Mouse (Mus musculus): ENCODE results near the gene Plgrkt. TPM values are rescaled to one million over a fixed set of nuclear protein-coding genes. Genes with fewer than 3 reads are reported as not detected.
"Not testable (repeated sequence)": the region's sequence is repeated elsewhere in the genome, so short reads cannot be mapped to it uniquely, and the experiment has no call there.

Plgrkt gene
- 38.0 and 39.7 TPM in 2 replicates for polyA plus RNA-seq (2016; fragmentation: Nextera tagmentation; extraction: Ambion mirVana)

- peak; percentile 35 for DNase-seq (ENCODE audit: extremely low spot score, low spot score)
- 5% methylated on average over 26 of the region's 26 CpGs for WGBS
- Histone ChIP-seq H3K27ac (no peak within 1 kb of the TSS), H3K4me3 (peak within 1 kb of the TSS; percentile 52), H3K27me3 (ENCODE audit: poor library complexity, severe bottlenecking) (peaks cover 40% of the 10 kb centered on the region), H3K4me1 (peaks cover 16% of the 10 kb centered on the region), H3K9me3 (no peaks in the 10 kb centered on the region), H3K36me3 (replicated peaks) (no peaks in the 10 kb centered on the region)
Measured at GRCm38 (mm10) chr19:29366969-29367622, at the start of gene Plgrkt, which contains the start of gene Cd274. Gene Plgrkt, minus strand, starts transcription at chr19:29367390. Gene Cd274, plus strand, starts transcription at chr19:29367455.

GRCm38 (mm10) chr19:29416393-29416902 is 49.3 kb upstream of the Plgrkt start:
- Histone ChIP-seq H3K9me3 (no peaks in the 10 kb centered on the region), H3K4me1 (no peaks in the 10 kb centered on the region), H3K36me3 (replicated peaks) (no peaks in the 10 kb centered on the region), H3K4me3 (no peak overlapping the region), H3K27me3 (ENCODE audit: poor library complexity, severe bottlenecking) (no peaks in the 10 kb centered on the region), H3K27ac (no peak overlapping the region)
- WGBS = 86% methylated on average over 3 of the region's 3 CpGs
- no peak for DNase-seq (ENCODE audit: extremely low spot score, low spot score)

GRCm38 (mm10) chr19:29414917-29415316 is 47.7 kb upstream of the Plgrkt start:
- not testable (repeated sequence) for H3K9me3 ChIP-seq; H3K4me1 ChIP-seq; H3K27ac ChIP-seq; DNase-seq (ENCODE audit: extremely low spot score, low spot score); H3K27me3 ChIP-seq (ENCODE audit: poor library complexity, severe bottlenecking); H3K4me3 ChIP-seq; H3K36me3 ChIP-seq (replicated peaks)

GRCm38 (mm10) chr19:29414513-29414912 is 47.3 kb upstream of the Plgrkt start:
- Histone ChIP-seq H3K4me1 (no peaks in the 10 kb centered on the region), H3K27ac (no peak overlapping the region), H3K9me3 (no peaks in the 10 kb centered on the region), H3K27me3 (ENCODE audit: poor library complexity, severe bottlenecking) (no peaks in the 10 kb centered on the region), H3K4me3 (no peak overlapping the region), H3K36me3 (replicated peaks) (no peaks in the 10 kb centered on the region)
- DNase-seq (ENCODE audit: extremely low spot score, low spot score) = no peak
- WGBS = 89% methylated on average over 3 of the region's 3 CpGs

- no peaks in the 10 kb centered on the region for H3K27me3 ChIP-seq (ENCODE audit: poor library complexity, severe bottlenecking)
- no peaks in the 10 kb centered on the region for H3K9me3 ChIP-seq
- H3K4me1 ChIP-seq = peaks cover 4% of the 10 kb centered on the region
- H3K4me3 ChIP-seq = no peak overlapping the region
- H3K36me3 ChIP-seq (replicated peaks) = no peaks in the 10 kb centered on the region
- H3K27ac ChIP-seq = no peak overlapping the region
- 77% methylated on average over 6 of the region's 6 CpGs for WGBS
- no peak for DNase-seq (ENCODE audit: extremely low spot score, low spot score)
Measured at GRCm38 (mm10) chr19:29412476-29413420, 45.6 kb upstream of the Plgrkt start.

- no peak for DNase-seq (ENCODE audit: extremely low spot score, low spot score)
- Histone ChIP-seq H3K9me3 (no peaks in the 10 kb centered on the region), H3K4me3 (no peak within 1 kb of the TSS), H3K27ac (no peak within 1 kb of the TSS), H3K27me3 (ENCODE audit: poor library complexity, severe bottlenecking) (no peaks in the 10 kb centered on the region), H3K36me3 (replicated peaks) (no peaks in the 10 kb centered on the region), H3K4me1 (peaks cover 12% of the 10 kb centered on the region)
- 88% methylated on average over 4 of the region's 4 CpGs for WGBS
Measured at GRCm38 (mm10) chr19:29410619-29411018, 43.4 kb upstream of the Plgrkt start, which contains the start of gene Pdcd1lg2. Gene Pdcd1lg2, plus strand, starts transcription at chr19:29410919.

GRCm38 (mm10) chr19:29406042-29407017 is 39.1 kb upstream of the Plgrkt start:
- Histone ChIP-seq H3K4me1 (peaks cover 22% of the 10 kb centered on the region), H3K27me3 (ENCODE audit: poor library complexity, severe bottlenecking) (no peaks in the 10 kb centered on the region), H3K4me3 (no peak overlapping the region), H3K9me3 (no peaks in the 10 kb centered on the region), H3K36me3 (replicated peaks) (no peaks in the 10 kb centered on the region), H3K27ac (no peak overlapping the region; the same call in 1 of the 2 replicates)
- DNase-seq (ENCODE audit: extremely low spot score, low spot score) = no peak
- WGBS = 78% methylated on average over 18 of the region's 18 CpGs

GRCm38 (mm10) chr19:29405388-29405787 is 38.2 kb upstream of the Plgrkt start:
- H3K4me3 ChIP-seq = no peak overlapping the region
- H3K36me3 ChIP-seq (replicated peaks) = no peaks in the 10 kb centered on the region
- H3K27me3 ChIP-seq (ENCODE audit: poor library complexity, severe bottlenecking) = no peaks in the 10 kb centered on the region
- 81% methylated on average over 2 of the region's 2 CpGs for WGBS
- H3K9me3 ChIP-seq = no peaks in the 10 kb centered on the region
- DNase-seq (ENCODE audit: extremely low spot score, low spot score) = no peak
- H3K4me1 ChIP-seq = peaks cover 22% of the 10 kb centered on the region
- no peak overlapping the region for H3K27ac ChIP-seq

GRCm38 (mm10) chr19:29403251-29403650 is 36.1 kb upstream of the Plgrkt start:
- WGBS = 87% methylated on average over 4 of the region's 4 CpGs
- DNase-seq (ENCODE audit: extremely low spot score, low spot score) = no peak

GRCm38 (mm10) chr19:29402621-29403020 is 35.4 kb upstream of the Plgrkt start:
- 98% methylated on average over 4 of the region's 4 CpGs for WGBS

More at GRCm38 (mm10) chr19:29403251-29403650, 36.1 kb upstream of the Plgrkt start:
- H3K4me1 ChIP-seq = peaks cover 20% of the 10 kb centered on the region
- H3K27me3 ChIP-seq (ENCODE audit: poor library complexity, severe bottlenecking) = no peaks in the 10 kb centered on the region
- H3K4me3 ChIP-seq = no peak overlapping the region
- peaks cover 3% of the 10 kb centered on the region; the same call in 1 of the 2 replicates for H3K9me3 ChIP-seq
- no peak overlapping the region for H3K27ac ChIP-seq
- no peaks in the 10 kb centered on the region for H3K36me3 ChIP-seq (replicated peaks)

GRCm38 (mm10) chr19:29400466-29400865 is 33.3 kb upstream of the Plgrkt start:
- Histone ChIP-seq H3K27me3 (ENCODE audit: poor library complexity, severe bottlenecking) (no peaks in the 10 kb centered on the region), H3K27ac (no peak overlapping the region), H3K4me1 (peaks cover 10% of the 10 kb centered on the region; the same call in 1 of the 2 replicates), H3K36me3 (replicated peaks) (no peaks in the 10 kb centered on the region), H3K9me3 (peaks cover 8% of the 10 kb centered on the region; the same call in 1 of the 2 replicates), H3K4me3 (no peak overlapping the region)
- 93% methylated on average over 3 of the region's 3 CpGs for WGBS
- no peak for DNase-seq (ENCODE audit: extremely low spot score, low spot score)

More at GRCm38 (mm10) chr19:29402621-29403020, 35.4 kb upstream of the Plgrkt start:
- Histone ChIP-seq H3K9me3 (peaks cover 8% of the 10 kb centered on the region; the same call in 1 of the 2 replicates), H3K27ac (no peak overlapping the region), H3K4me1 (peaks cover 18% of the 10 kb centered on the region; the same call in 1 of the 2 replicates), H3K36me3 (replicated peaks) (no peaks in the 10 kb centered on the region), H3K27me3 (ENCODE audit: poor library complexity, severe bottlenecking) (no peaks in the 10 kb centered on the region), H3K4me3 (no peak overlapping the region)
- DNase-seq (ENCODE audit: extremely low spot score, low spot score) = no peak

GRCm38 (mm10) chr19:29399786-29400185 is 32.6 kb upstream of the Plgrkt start:
- Histone ChIP-seq H3K27me3 (ENCODE audit: poor library complexity, severe bottlenecking) (no peaks in the 10 kb centered on the region), H3K4me1 (peaks cover 8% of the 10 kb centered on the region; the same call in 1 of the 2 replicates), H3K27ac (no peak overlapping the region), H3K9me3 (peaks cover 8% of the 10 kb centered on the region; the same call in 1 of the 2 replicates), H3K4me3 (no peak overlapping the region), H3K36me3 (replicated peaks) (no peaks in the 10 kb centered on the region)
- WGBS = 94% methylated on average over 4 of the region's 4 CpGs
- DNase-seq (ENCODE audit: extremely low spot score, low spot score) = no peak

Data from forebrain, embryonic 10.5 days (tissue).